In genomic region chr4:143278429-143278871, GRCm38 (mm10) we compare ENCODE assay signal across 8 mouse cellular contexts. TPM values are rescaled to one million over a fixed set of nuclear protein-coding genes. Genes with fewer than 3 reads are reported as not detected.
DNase-seq lines count a peak whose midpoint lies in the region; ATAC-seq lines count a peak whose summit lies in the region.

No protein-coding gene starts in this region.

- WGBS in embryonic facial prominence, embryonic 13.5 days: 10% methylated on average over 14 of the region's 14 CpGs

- H3K4me1 ChIP-seq in embryonic facial prominence, embryonic 13.5 days: peaks cover 24% of the 10 kb centered on the region

- peak overlapping the region; percentile 12; the same call in 1 of the 2 replicates for H3K4me3 ChIP-seq in embryonic facial prominence, embryonic 13.5 days

- H3K27me3 ChIP-seq in embryonic facial prominence, embryonic 13.5 days: no peaks in the 10 kb centered on the region

- peak; percentile 51 to 64 for DNase-seq in cerebellum, postnatal 10 days
- no peak for DNase-seq in cerebellum, adult 18-20 months
- DNase-seq in layer of hippocampus, adult 18-20 months (ENCODE audit: low spot score in 2 of 2): peak; percentile 40 to 52
- peak; percentile 77 for DNase-seq in lung, postnatal 36 days
- peak; percentile 30 for DNase-seq in right cerebral cortex, postnatal 4 days
- DNase-seq in cerebellum, adult 11-12 months: no peak

- peak overlapping the region; percentile 46 for H3K4me2 ChIP-seq in embryonic facial prominence, embryonic 13.5 days

- ATAC-seq in embryonic facial prominence, embryonic 13.5 days (ENCODE audit: insufficient number of reproducible peaks, insufficient read depth, low FRiP score, low TSS enrichment, low read depth): peak; percentile 65
- peak; percentile 88 for ATAC-seq in granulocyte monocyte progenitor cell, adult 5-6 weeks (replicated peaks; ENCODE audit: poor library complexity, severe bottlenecking)

- H3K36me3 ChIP-seq in embryonic facial prominence, embryonic 13.5 days: peaks cover 4% of the 10 kb centered on the region; the same call in 1 of the 2 replicates

- H3K27ac ChIP-seq in embryonic facial prominence, embryonic 13.5 days: peak overlapping the region; percentile 65

- H3K9me3 ChIP-seq in embryonic facial prominence, embryonic 13.5 days: no peaks in the 10 kb centered on the region

- 0 out of 2 replicates have a peak overlapping the region, but pooled peaks have one; percentile 41 for H3K9ac ChIP-seq in embryonic facial prominence, embryonic 13.5 days

RNA-seq across cellular contexts. Expression of gene Pdpn, which starts 20.9 kb away (rescaled TPM):
- 31.1 and 39.6 TPM in 2 replicates for polyA plus RNA-seq in embryonic facial prominence, embryonic 13.5 days (2015; fragmentation: Nextera tagmentation; extraction: Ambion mirVana)
- not detected in 2 replicates for total RNA-seq in granulocyte monocyte progenitor cell, adult 5-6 weeks (2014; fragmentation: Nextera tagmentation)
- total RNA-seq in granulocyte monocyte progenitor cell, adult 5-6 weeks (2017): not detected in 2 replicates
- total RNA-seq in layer of hippocampus, adult 18-20 months (2021): 10 to 100 TPM; 18.9 to 20.0 TPM

Comparison
In these comparisons a context has a peak if more than half of its experiments do, and no peak if none do; other contexts are left out.
1. DNase-seq: peak in cerebellum, postnatal 10 days (2 of 2), layer of hippocampus, adult 18-20 months (2 of 2), lung, postnatal 36 days (single experiment) and right cerebral cortex, postnatal 4 days (single experiment); none in cerebellum, adult 18-20 months (0 of 2) and cerebellum, adult 11-12 months (single experiment).
2. RNA of gene Pdpn, which starts 20.9 kb away (total RNA-seq): 18.9 to 20.0 TPM in layer of hippocampus, adult 18-20 months; not detected in granulocyte monocyte progenitor cell, adult 5-6 weeks; every median in the first group is over 10 times any median in the second.